Mouse (Mus musculus): Measurements from ENCODE around the gene Ociad1. TPM values are rescaled to one million over a fixed set of nuclear protein-coding genes. Genes with fewer than 3 reads are reported as not detected.

The Ociad1 gene
- polyA plus RNA-seq (2017; shearing (Covaris generic)): 100 to 1,000 TPM; 264 to 276 TPM

DNA sequence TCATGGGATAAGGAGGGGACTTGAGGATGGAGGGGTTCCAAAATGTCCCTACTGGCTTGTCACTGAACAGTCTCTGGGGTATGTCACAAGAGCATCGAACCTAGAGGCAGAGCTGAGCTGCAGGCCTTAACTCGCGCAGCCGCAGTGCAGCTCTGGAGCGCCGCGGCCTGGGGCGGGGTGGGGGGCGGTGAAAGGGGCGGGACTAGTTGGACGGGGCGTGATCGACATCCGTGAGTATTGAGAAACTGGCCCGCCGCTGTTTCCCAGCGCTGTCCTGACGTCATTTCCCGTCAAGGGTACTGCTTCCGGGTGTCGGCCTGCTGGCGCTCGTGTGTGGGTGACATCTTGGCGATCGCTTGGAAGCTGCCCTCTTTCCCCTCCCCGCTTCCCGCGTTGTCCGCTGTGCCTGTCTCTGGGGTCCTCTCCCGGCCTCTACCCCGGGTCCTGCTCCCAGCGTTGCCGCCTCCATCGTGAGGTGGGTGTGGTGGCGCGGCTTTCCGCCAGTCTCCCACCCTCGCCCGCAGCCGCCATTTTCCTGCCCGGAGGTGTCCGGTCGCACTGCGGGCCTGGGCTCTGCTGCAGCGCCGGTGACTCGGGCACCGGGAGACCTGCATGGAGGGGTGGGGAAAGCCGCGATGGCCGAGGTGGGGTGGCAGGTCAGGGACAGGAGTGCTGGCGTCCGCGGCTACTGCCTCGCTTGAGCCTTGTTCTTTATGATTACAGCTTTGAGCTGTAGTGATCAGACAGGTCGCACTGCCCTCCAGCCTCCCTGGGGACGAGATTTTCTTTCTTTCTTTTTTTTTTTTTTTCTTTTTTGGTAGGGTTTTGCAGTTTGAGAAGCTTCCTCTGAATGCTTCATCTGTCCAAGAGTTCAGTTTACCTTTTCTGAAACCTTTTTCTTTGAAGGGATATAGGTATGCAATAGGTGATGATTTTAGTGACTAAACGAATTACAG lies at the start of gene Ociad1:
Ociad1 (plus strand) TSS at position 283 of the 956 bp plus-strand sequence.

DNA sequence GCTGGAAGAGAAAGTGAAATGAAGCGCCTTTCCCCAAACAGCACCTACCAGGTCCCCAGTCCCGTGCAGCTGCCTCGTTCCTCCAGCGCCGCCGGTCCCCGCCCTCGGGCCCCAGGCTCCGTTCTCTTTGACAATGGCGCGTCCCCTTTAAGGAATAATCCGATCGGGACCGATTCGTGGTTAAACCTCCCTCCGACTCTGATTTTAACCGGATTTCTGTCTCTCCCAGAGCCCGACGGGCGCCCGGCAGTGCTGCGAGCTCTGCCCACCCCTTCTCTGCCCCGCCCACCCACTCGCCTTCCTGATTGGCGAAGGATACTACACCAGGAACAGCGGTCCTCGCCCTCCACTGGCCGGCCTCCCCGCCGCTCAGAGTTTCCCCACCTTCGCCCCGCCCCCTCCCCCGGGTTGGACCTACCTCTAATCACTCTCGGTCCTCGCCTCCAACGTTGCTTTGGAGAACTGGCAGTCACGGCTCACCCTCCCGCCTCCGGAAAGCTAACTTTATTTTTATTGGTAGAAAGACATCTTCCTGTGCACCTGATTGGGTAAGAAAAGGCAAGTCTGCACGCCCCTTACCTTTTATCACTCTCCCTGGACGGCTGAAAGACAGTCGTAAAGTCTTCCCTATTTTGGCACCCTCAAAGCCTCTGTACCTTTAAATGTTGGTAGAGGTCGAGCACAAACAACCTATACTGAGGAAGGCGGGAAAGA lies 36.1 kb upstream of the Ociad1 start, which contains the start of gene Fryl:
Fryl (minus strand) TSS at position 268 of the 714 bp plus-strand sequence.

DNA sequence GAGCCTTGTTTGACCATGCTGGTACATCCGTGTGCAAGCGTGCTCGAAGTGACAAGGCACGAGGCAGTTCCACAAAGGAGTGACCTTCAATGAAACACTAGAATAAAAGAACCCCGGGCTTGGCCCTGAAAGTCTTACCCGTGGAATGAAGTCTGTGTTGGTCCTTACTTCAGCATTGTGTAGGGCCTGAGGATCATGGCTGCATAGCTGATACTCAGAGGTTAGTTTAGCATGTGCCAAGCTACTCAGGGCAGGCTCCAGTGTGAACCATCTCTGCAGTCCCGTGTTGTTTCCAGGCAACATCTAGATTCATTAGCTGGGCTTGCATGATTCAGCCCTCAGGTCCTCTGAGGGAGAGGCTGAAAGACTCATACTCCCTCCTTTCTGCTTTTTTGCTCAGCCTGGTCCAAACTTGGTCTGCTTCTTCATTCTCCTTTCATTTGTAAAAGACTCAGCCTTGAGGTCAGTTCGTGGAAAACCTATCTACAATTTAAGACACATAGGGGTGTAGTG lies 48.2 kb downstream of the Ociad1 start, which contains the start of gene Ociad2:
Ociad2 (minus strand) TSS at position 306 of the 513 bp plus-strand sequence.

Other genes starting within 250 kb of the Ociad1 start
- gene Fryl, start 36.2 kb upstream of the Ociad1 start, polyA plus RNA-seq (2017; shearing (Covaris generic)): 10 to 100 TPM; 65.0 to 97.4 TPM
- under 1 TPM; 0.47 to 0.81 TPM for gene Ociad2, start 48.2 kb downstream of the Ociad1 start, polyA plus RNA-seq (2017; shearing (Covaris generic))
- gene Cwh43, start 113.3 kb downstream of the Ociad1 start, polyA plus RNA-seq (2017; shearing (Covaris generic)): under 1 TPM; 0.06 to 0.92 TPM
- 10 to 100 TPM; 17.6 to 20.1 TPM for gene Dcun1d4, start 188.2 kb downstream of the Ociad1 start, polyA plus RNA-seq (2017; shearing (Covaris generic))

Data from inflammation-experienced regulatory T-cells (primary cell).